Comparison of ENCODE assay signal across 11 mouse cellular contexts in the genomic region with DNA sequence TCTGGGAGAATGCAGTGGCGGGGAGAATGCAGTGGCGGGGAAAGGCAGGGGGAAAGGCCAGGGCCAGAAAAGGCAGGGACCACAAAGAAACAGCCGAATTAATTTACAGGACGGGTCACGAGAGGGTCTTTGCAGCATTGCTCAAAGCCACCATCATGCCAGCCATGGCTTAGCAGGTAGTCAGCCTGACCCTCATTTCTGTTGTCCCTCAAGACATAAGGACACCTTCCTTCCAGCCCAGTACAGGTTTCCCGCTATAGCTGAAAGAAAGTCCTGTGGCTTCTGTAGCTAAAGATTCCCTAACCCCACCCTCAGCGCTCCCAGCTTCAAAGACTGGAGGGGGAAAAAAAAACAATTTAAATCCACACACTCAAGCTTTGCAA.
DNase-seq lines count a peak whose midpoint lies in the region; ATAC-seq and TF ChIP-seq lines count a peak whose summit lies in the region.
"Had no signal": no experiment of that assay in that cellular context is flagged by ENCODE, and none has a peak within 500 bp of the region (broad histone marks: within the 10 kb centered on the region; RNA-seq: fewer than 3 reads in every experiment).

No protein-coding gene starts in this region.

- intact Hi-C loops in heart, adult 2 months (cut with DNase I): no loop called here

- H3K27ac ChIP-seq in heart, embryonic 14.5 days (replicated peaks in 1 of 2; ENCODE audit: control insufficient read depth in 1 of 2, insufficient read depth in 1 of 2, low read depth in 2 of 2, low read length in 2 of 2): peak overlapping the region; percentile 0 to 52; a peak in 3 of 4 replicates
- no peak overlapping the region for H3K27ac ChIP-seq in heart, adult 2 months
- H3K27ac ChIP-seq in forebrain, embryonic 14.5 days (ENCODE audit: low read depth, low read length): peak overlapping the region; percentile 92
- H3K27ac ChIP-seq in limb, embryonic 10.5 days: peak overlapping the region; percentile 32; the same call in 1 of the 2 replicates
- peak overlapping the region; percentile 71; the same call in 1 of the 2 replicates for H3K27ac ChIP-seq in neural tube, embryonic 13.5 days (replicated peaks)
- H3K27ac ChIP-seq: gastrocnemius, adult 2 months had no signal

- no peak for ATAC-seq in heart, embryonic 14.5 days (ENCODE audit: insufficient number of reproducible peaks, insufficient read depth, low FRiP score, low read depth)
- no peak; the same call in 1 of the 2 replicates for ATAC-seq in forebrain, embryonic 14.5 days
- peak; percentile 24; the same call in 1 of the 2 replicates for ATAC-seq in neural tube, embryonic 13.5 days (ENCODE audit: low read depth)

- no peaks in the 10 kb centered on the region for H3K79me2 ChIP-seq in heart, adult 2 months (replicated peaks; ENCODE audit: control insufficient read depth, insufficient read depth, low read length)

- WGBS in heart, embryonic 14.5 days: 38% methylated on average over 7 of the region's 7 CpGs
- WGBS in heart, adult 2 months: 81% methylated on average over 7 of the region's 7 CpGs
- 8% methylated on average over 7 of the region's 7 CpGs for WGBS in forebrain, embryonic 14.5 days
- WGBS in limb, embryonic 10.5 days: 36% methylated on average over 7 of the region's 7 CpGs
- WGBS in neural tube, embryonic 13.5 days: 18% methylated on average over 7 of the region's 7 CpGs

- no peak overlapping the region for H3K4me3 ChIP-seq in heart, embryonic 14.5 days (ENCODE audit: control insufficient read depth in 1 of 2, insufficient read depth in 1 of 2, low read depth in 1 of 2, low read length in 2 of 2)
- no peak overlapping the region for H3K4me3 ChIP-seq in heart, adult 2 months
- no peak overlapping the region for H3K4me3 ChIP-seq in forebrain, embryonic 14.5 days (ENCODE audit: low read depth, low read length)
- H3K4me3 ChIP-seq in limb, embryonic 10.5 days: no peak overlapping the region
- H3K4me3 ChIP-seq in neural tube, embryonic 13.5 days: no peak overlapping the region
- H3K4me3 ChIP-seq: gastrocnemius, adult 2 months had no signal

- no peaks in the 10 kb centered on the region for H3K27me3 ChIP-seq in heart, embryonic 14.5 days (ENCODE audit: control insufficient read depth, insufficient read depth, low read length)
- no peaks in the 10 kb centered on the region for H3K27me3 ChIP-seq in heart, adult 2 months (ENCODE audit: control insufficient read depth, insufficient read depth, low read length)
- no peaks in the 10 kb centered on the region for H3K27me3 ChIP-seq in forebrain, embryonic 14.5 days (replicated peaks; ENCODE audit: control insufficient read depth, insufficient read depth, low read length)
- H3K27me3 ChIP-seq in limb, embryonic 10.5 days (ENCODE audit: low read depth, poor library complexity, severe bottlenecking): no peaks in the 10 kb centered on the region
- no peaks in the 10 kb centered on the region for H3K27me3 ChIP-seq in neural tube, embryonic 13.5 days

- no peak for TF ChIP-seq POLR2A in heart, adult 2 months (IDR thresholded peaks at IDR 0.05; ENCODE audit: insufficient read depth, low read depth, low read length)

- no peaks in the 10 kb centered on the region for H3K9me3 ChIP-seq in heart, embryonic 14.5 days (ENCODE audit: control insufficient read depth, low read length)
- H3K9me3 ChIP-seq in forebrain, embryonic 14.5 days (replicated peaks; ENCODE audit: control insufficient read depth, low read length): no peaks in the 10 kb centered on the region
- no peaks in the 10 kb centered on the region for H3K9me3 ChIP-seq in limb, embryonic 10.5 days (replicated peaks)
- no peaks in the 10 kb centered on the region for H3K9me3 ChIP-seq in neural tube, embryonic 13.5 days

- H3K4me2 ChIP-seq in heart, embryonic 14.5 days (ENCODE audit: low read length): no peak overlapping the region
- peak overlapping the region; percentile 43 for H3K4me2 ChIP-seq in forebrain, embryonic 14.5 days (ENCODE audit: low read length)
- no peak overlapping the region for H3K4me2 ChIP-seq in neural tube, embryonic 13.5 days
- H3K4me2 ChIP-seq: liver, embryonic 11.5 days had no signal

- no peak for DNase-seq in heart, adult 2 months
- DNase-seq in forebrain, embryonic 14.5 days (ENCODE audit: low spot score): no peak
- DNase-seq in limb, embryonic 10.5 days (ENCODE audit: low spot score): no peak
- DNase-seq in left cerebral cortex, adult 8-10 months (ENCODE audit: low spot score in 2 of 2): no peak
- DNase-seq in adrenal gland, adult 18-20 months (ENCODE audit: low spot score in 2 of 2): no peak
- DNase-seq: gastrocnemius, adult 2 months; lung, postnatal 10 days; thymus, adult 2 months had no signal

- peaks cover 18 to 20% of the 10 kb centered on the region in 2 experiments for H3K4me1 ChIP-seq in heart, embryonic 14.5 days (ENCODE audit: control insufficient read depth in 2 of 2, insufficient read depth in 2 of 2, low read length in 2 of 2)
- peaks cover 7% of the 10 kb centered on the region; the same call in 1 of the 2 replicates for H3K4me1 ChIP-seq in heart, adult 2 months (ENCODE audit: control insufficient read depth, insufficient read depth, low read length)
- peaks cover 17% of the 10 kb centered on the region for H3K4me1 ChIP-seq in forebrain, embryonic 14.5 days (ENCODE audit: control insufficient read depth, insufficient read depth, low read length)
- peaks cover 12% of the 10 kb centered on the region for H3K4me1 ChIP-seq in limb, embryonic 10.5 days
- H3K4me1 ChIP-seq in neural tube, embryonic 13.5 days (replicated peaks): peaks cover 31% of the 10 kb centered on the region

- no peak for TF ChIP-seq CTCF in heart, adult 2 months (IDR thresholded peaks at IDR 0.05)

- H3K36me3 ChIP-seq in heart, embryonic 14.5 days (ENCODE audit: control insufficient read depth, insufficient read depth, low read length): 0 out of 2 replicates have a peak, but pooled peaks cover 5% of the 10 kb centered on the region
- H3K36me3 ChIP-seq in heart, adult 2 months (ENCODE audit: control insufficient read depth, insufficient read depth, low read length): peaks cover 7% of the 10 kb centered on the region; the same call in 1 of the 2 replicates
- no peaks in the 10 kb centered on the region for H3K36me3 ChIP-seq in forebrain, embryonic 14.5 days (ENCODE audit: control insufficient read depth, insufficient read depth, low read length)
- no peaks in the 10 kb centered on the region for H3K36me3 ChIP-seq in limb, embryonic 10.5 days
- no peaks in the 10 kb centered on the region for H3K36me3 ChIP-seq in neural tube, embryonic 13.5 days

- no peak for TF ChIP-seq EP300 in heart, adult 2 months (IDR thresholded peaks at IDR 0.05; ENCODE audit: insufficient read depth, low read depth, low read length)

- no peak overlapping the region for H3K9ac ChIP-seq in heart, embryonic 14.5 days (ENCODE audit: low read length)
- H3K9ac ChIP-seq in heart, adult 2 months (ENCODE audit: low read depth, low read length): no peak overlapping the region
- peak overlapping the region; percentile 18; the same call in 1 of the 2 replicates for H3K9ac ChIP-seq in forebrain, embryonic 14.5 days (ENCODE audit: low read length)
- no peak overlapping the region for H3K9ac ChIP-seq in neural tube, embryonic 13.5 days
